Mouse (Mus musculus) liver, postnatal 0 days (tissue): Measurements from ENCODE around the gene 2310022A10Rik. TPM values are rescaled to one million over a fixed set of nuclear protein-coding genes. Genes with fewer than 3 reads are reported as not detected.
"Not testable (repeated sequence)": the region's sequence is repeated elsewhere in the genome, so short reads cannot be mapped to it uniquely, and the experiment has no call there.

Experiments
- ATAC-seq: fragments of 200-750 bp; cut with Nextera tagmentation; 2 replicates; pipeline ENCODE4 v1.8.0; 2017; ENCODE audit warnings: mild to moderate bottlenecking, moderate library complexity
- DNase-seq: peaks from one replicate; pipeline ENCODE4 v3.0.0-alpha.2; 2016
- H3K27ac ChIP-seq: fragments of 300-500 bp; sonication (generic); 2 replicates; pipeline ENCODE4 v1.5.1; 2014; ENCODE audit warnings: antibody characterized with exemption, moderate library complexity, mild to moderate bottlenecking, low read depth
- H3K27me3 ChIP-seq: fragments of 300-500 bp; sonication (generic); 2 replicates; pipeline ENCODE4 v1.6.1; 2014; ENCODE audit warnings: low read length, control low read depth, mixed read lengths; ENCODE audit not compliant: insufficient read depth
- H3K36me3 ChIP-seq: fragments of 300-500 bp; sonication (generic); replicated peaks from 2 replicates; pipeline ENCODE4 v1.6.1; 2014; ENCODE audit warnings: mild to moderate bottlenecking, control low read depth, low read length, moderate library complexity, mixed read lengths; ENCODE audit not compliant: insufficient read depth
- H3K4me1 ChIP-seq: fragments of 300-500 bp; sonication (generic); 2 replicates; pipeline ENCODE4 v1.6.1; 2014; ENCODE audit warnings: antibody characterized with exemption, mild to moderate bottlenecking, control low read depth; ENCODE audit not compliant: insufficient read depth
- H3K4me2 ChIP-seq: fragments of 300-500 bp; sonication (generic); 2 replicates; pipeline ENCODE4 v1.6.1; 2014; ENCODE audit warnings: low read depth, mild to moderate bottlenecking, low read length, moderate library complexity, mixed read lengths
- H3K4me3 ChIP-seq: fragments of 300-500 bp; sonication (generic); 2 replicates; pipeline ENCODE4 v1.5.1; 2014; ENCODE audit warnings: low read depth, low read length
- H3K9ac ChIP-seq: fragments of 300-500 bp; sonication (generic); replicated peaks from 2 replicates; pipeline ENCODE4 v1.6.1; 2014; ENCODE audit warnings: mild to moderate bottlenecking, moderate library complexity
- H3K9me3 ChIP-seq: fragments of 300-500 bp; sonication (generic); 2 replicates; pipeline ENCODE4 v1.6.1; 2016; ENCODE audit warnings: mild to moderate bottlenecking, control low read depth, low read length, mixed read lengths
- CTCF ChIP-seq: sonication (generic); IDR thresholded peaks from 2 replicates; pipeline ENCODE4 v1.5.1; 2016; ENCODE audit warnings: antibody characterized with exemption, low read depth
- EP300 ChIP-seq: IDR thresholded peaks from 2 replicates; pipeline ENCODE4 v1.6.1; 2016; ENCODE audit warnings: antibody characterized with exemption, low read depth, mild to moderate bottlenecking
- WGBS: fragments of 180-500 bp; shearing (Covaris S2); extraction: QIAGEN DNeasy Blood & Tissue Kit; methylation state at CpG from one replicate; pipeline ENCODE4 v1.1.7; 2014; ENCODE audit not compliant: insufficient replicate concordance; 5-methylcytosine and 5-hydroxymethylcytosine counted together
- polyA plus RNA-seq: library from polyadenylated mRNA; unstranded; fragments of >200 nt; fragmentation: Nextera tagmentation; extraction: Ambion mirVana; gene quantifications from 2 replicates; pipeline ENCODE4 v1.2.1, GENCODE M21; 2015

2310022A10Rik gene
- polyA plus RNA-seq, 1 experiment from 2014 or later, result 8.6 TPM

DNA sequence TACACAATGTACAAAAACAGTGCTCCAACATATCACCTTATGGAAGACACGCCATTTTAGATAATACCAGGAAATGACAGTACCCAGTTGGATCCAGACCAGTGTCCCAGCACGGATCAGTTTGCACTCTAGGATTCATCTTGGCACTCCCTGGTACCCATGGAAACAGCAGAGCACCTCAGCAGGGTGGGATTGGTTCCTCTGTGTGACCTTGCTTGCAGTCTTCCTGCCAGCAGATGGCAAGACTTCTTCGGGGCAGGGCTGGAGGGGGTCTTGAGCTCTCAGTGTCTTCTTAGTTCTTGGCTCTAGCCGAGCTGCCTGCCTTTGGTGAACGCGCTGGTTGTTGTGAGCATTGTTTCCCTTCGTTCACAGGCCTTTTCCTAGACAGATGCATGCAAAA, 74.7 kb downstream of the 2310022A10Rik start:
- no peak overlapping the region for H3K9ac ChIP-seq
- DNase-seq (no peak), ATAC-seq (no peak)
- H3K27me3 ChIP-seq, result no peaks in the 10 kb centered on the region
- H3K4me3 ChIP-seq, result no peak overlapping the region
- H3K27ac ChIP-seq, result no peak overlapping the region
- H3K4me2 ChIP-seq, result no peak overlapping the region
- no peaks in the 10 kb centered on the region for H3K9me3 ChIP-seq
- no peak for TF ChIP-seq EP300
- TF ChIP-seq CTCF, result no peak
- peaks cover 64% of the 10 kb centered on the region for H3K36me3 ChIP-seq
- 84% methylated on average over 7 of the region's 7 CpGs for WGBS
- no peaks in the 10 kb centered on the region for H3K4me1 ChIP-seq

DNA sequence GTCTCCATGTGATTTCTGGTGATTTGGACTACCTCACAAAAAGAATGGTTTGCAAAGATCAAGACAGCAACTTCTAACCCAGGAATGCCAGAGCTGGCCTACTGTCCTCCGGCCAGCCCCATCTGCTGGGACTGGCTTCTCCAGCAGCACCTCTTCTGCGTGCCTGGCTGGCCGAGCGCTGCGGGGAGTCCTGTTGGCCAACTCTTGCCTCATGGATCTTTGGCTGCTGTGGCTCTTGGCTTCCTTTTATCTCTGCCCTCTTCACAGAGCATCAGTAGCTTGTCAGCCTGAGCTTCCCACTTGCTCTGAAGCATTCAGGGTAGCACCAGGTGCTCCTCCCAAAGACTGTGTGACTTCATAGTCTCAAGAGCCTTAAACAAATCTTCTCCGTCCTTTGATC, 75.2 kb downstream of the 2310022A10Rik start:
- WGBS, result 95% methylated on average over 6 of the region's 6 CpGs
- ATAC-seq (no peak), DNase-seq (no peak)
- H3K27ac ChIP-seq, result no peak overlapping the region
- no peak overlapping the region for H3K4me2 ChIP-seq
- no peaks in the 10 kb centered on the region for H3K9me3 ChIP-seq
- no peaks in the 10 kb centered on the region for H3K27me3 ChIP-seq
- peaks cover 68% of the 10 kb centered on the region for H3K36me3 ChIP-seq
- H3K4me1 ChIP-seq, result no peaks in the 10 kb centered on the region
- no peak overlapping the region for H3K9ac ChIP-seq
- TF ChIP-seq CTCF (no peak), EP300 (no peak)
- no peak overlapping the region for H3K4me3 ChIP-seq

DNA sequence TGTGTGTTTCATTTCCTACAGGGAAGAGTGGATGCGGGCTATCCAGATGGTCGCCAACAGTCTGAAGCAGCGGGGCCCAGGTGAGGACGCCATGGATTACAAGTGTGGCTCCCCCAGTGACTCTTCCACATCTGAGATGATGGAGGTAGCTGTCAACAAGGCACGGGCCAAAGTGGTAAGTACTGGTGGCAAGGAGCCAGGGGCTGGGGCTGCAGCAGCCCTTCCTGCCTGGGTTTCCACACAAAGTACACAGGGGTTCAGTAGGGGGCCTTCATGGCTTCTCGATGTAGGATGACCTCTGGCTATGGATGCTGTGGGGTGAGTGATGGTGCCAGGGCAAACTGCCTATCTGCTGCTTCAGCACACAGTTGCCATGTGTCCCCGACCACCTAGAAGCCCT, 75.8 kb downstream of the 2310022A10Rik start:
- H3K27ac ChIP-seq, H3K27me3 ChIP-seq, H3K4me2 ChIP-seq, H3K9ac ChIP-seq, H3K4me3 ChIP-seq, H3K9me3 ChIP-seq, DNase-seq, ATAC-seq, H3K4me1 ChIP-seq: not testable (repeated sequence)
- peaks cover 70% of the 10 kb centered on the region for H3K36me3 ChIP-seq
- WGBS, result 84% methylated on average over 7 of the region's 7 CpGs

DNA sequence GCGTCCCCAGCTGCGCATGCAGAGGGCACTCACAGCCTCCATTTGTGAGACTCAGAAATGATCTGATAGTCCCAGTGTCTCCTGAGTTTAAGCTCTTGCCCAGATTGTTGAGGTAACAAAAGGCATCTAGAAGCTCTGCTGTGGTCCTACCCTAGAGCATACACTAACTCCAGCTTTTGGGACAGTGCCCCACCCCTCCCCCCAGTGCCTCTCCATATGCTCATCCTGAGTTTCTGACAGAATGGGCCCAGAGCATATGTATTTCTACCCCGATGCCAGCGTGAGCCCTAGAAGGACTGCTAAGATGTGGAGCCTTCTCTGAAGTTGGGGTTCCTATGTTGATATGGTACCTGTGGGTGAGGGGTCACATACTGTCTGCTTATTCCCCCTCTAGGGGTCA, 78.4 kb downstream of the 2310022A10Rik start:
- WGBS, result 90% methylated on average over 4 of the region's 4 CpGs

More for the DNA sequence above, 78.4 kb downstream of the 2310022A10Rik start:
- H3K4me1 ChIP-seq, result no peaks in the 10 kb centered on the region
- DNase-seq, result no peak
- no peaks in the 10 kb centered on the region for H3K9me3 ChIP-seq
- H3K27me3 ChIP-seq, result no peaks in the 10 kb centered on the region
- ATAC-seq, result no peak
- H3K4me2 ChIP-seq, result no peak overlapping the region
- H3K27ac ChIP-seq, result no peak overlapping the region
- no peak overlapping the region for H3K4me3 ChIP-seq
- no peak overlapping the region for H3K9ac ChIP-seq
- H3K36me3 ChIP-seq, result peaks cover 67% of the 10 kb centered on the region
- TF ChIP-seq CTCF (no peak), EP300 (no peak)

Other genes with a start within 250 kb of the 2310022A10Rik start
- 7.2 and 9.2 TPM in 2 replicates for gene Ltbp4, start 215.5 kb upstream of the 2310022A10Rik start, polyA plus RNA-seq
- 9.5 and 10.9 TPM in 2 replicates for gene Shkbp1, start 197.2 kb upstream of the 2310022A10Rik start, polyA plus RNA-seq
- gene Gm20479, start 195.8 kb upstream of the 2310022A10Rik start, polyA plus RNA-seq, result 1.1 TPM in 1 of 2 replicates, not detected in the other
- gene Sptbn4, start 105.5 kb upstream of the 2310022A10Rik start, polyA plus RNA-seq, result 0.02 and 0.18 TPM in 2 replicates
- gene Blvrb, start 105.3 kb upstream of the 2310022A10Rik start, polyA plus RNA-seq, result 372 and 407 TPM in 2 replicates
- 16.2 and 17.0 TPM in 2 replicates for gene Sertad3, start 79.5 kb upstream of the 2310022A10Rik start, polyA plus RNA-seq
- 18.3 and 18.5 TPM in 2 replicates for gene Sertad1, start 66.3 kb upstream of the 2310022A10Rik start, polyA plus RNA-seq
- gene Prx, start 53.9 kb upstream of the 2310022A10Rik start, polyA plus RNA-seq, result 0.25 and 0.28 TPM in 2 replicates
- gene Hipk4, start 30.0 kb upstream of the 2310022A10Rik start, polyA plus RNA-seq, result 0.04 TPM in 1 of 2 replicates, not detected in the other
- 46.5 and 49.3 TPM in 2 replicates for gene Pld3, start within 50 bp of the 2310022A10Rik start, polyA plus RNA-seq
- gene Akt2, start 38.3 kb downstream of the 2310022A10Rik start, polyA plus RNA-seq, result 24.0 and 25.5 TPM in 2 replicates
- gene Ttc9b, start 100.7 kb downstream of the 2310022A10Rik start, polyA plus RNA-seq, result not detected in 2 replicates
- 1.7 and 2.2 TPM in 2 replicates for gene Map3k10, start 121.4 kb downstream of the 2310022A10Rik start, polyA plus RNA-seq
- 0.46 and 0.78 TPM in 2 replicates for gene Zfp607b, start 136.1 kb downstream of the 2310022A10Rik start, polyA plus RNA-seq
- gene Zfp60, start 178.2 kb downstream of the 2310022A10Rik start, polyA plus RNA-seq, result 3.2 and 3.9 TPM in 2 replicates